Mouse (Mus musculus): ENCODE measurements around the gene Sec14l1. TPM values are rescaled to one million over a fixed set of nuclear protein-coding genes. Genes with fewer than 3 reads are reported as not detected.

Gene Sec14l1
- total and polyA plus RNA-seq, 3 experiments: 42.0 to 55.9 TPM; not detected in 1

GRCm38 (mm10) chr11:117145451-117146117 is 30.6 kb downstream of the Sec14l1 start (continued):
- no peak for TF ChIP-seq KAT2A (conservative IDR thresholded peaks at IDR 0.05; ENCODE audit: low read depth, low read length)

DNA sequence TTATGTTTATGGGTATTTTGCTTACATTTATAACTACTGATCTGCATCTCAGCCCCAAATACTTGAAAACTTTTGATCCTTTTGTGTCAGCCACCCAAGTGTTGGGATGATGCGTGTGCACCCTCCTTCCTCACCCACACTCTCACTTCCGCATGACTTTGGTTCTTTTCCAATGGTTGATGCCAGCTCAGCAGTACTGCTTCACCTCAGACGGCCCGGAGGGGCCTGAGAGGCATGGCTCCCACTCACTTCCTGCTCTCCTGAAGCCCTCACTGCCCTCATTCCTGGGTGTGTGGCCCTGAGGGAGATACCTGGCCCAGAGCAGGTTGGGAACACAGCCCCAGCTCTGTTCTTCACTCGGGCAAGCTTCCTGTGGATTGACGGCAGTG is 31.1 kb downstream of the Sec14l1 start:
- H3K9ac ChIP-seq (ENCODE audit: control insufficient read depth, low read depth, low read length, poor library complexity, severe bottlenecking): no peak overlapping the region
- H3K4me1 ChIP-seq (ENCODE audit: control insufficient read depth in 1 of 2, insufficient read depth in 2 of 2, low read length in 2 of 2): peaks cover 10 to 11% of the 10 kb centered on the region in 2 experiments
- no peaks in the 10 kb centered on the region for H3K9me3 ChIP-seq (replicated peaks; ENCODE audit: insufficient read depth, low read length)
- peaks cover 11 to 12% of the 10 kb centered on the region in 2 experiments for H3K36me3 ChIP-seq (ENCODE audit: control insufficient read depth in 1 of 2, insufficient read depth in 2 of 2, low read length in 2 of 2)
- TF ChIP-seq MYC (IDR thresholded peaks at IDR 0.05; ENCODE audit: low read depth, low read length): no peak
- TF ChIP-seq MXI1 (IDR thresholded peaks at IDR 0.05; ENCODE audit: low read depth, low read length): no peak
- no peak for TF ChIP-seq GABPA (IDR thresholded peaks at IDR 0.05; ENCODE audit: low read depth, low read length)
- no peak for TF ChIP-seq RAD21 (IDR thresholded peaks at IDR 0.05; ENCODE audit: low read depth, low read length)
- TF ChIP-seq POLR2AphosphoS5 (IDR thresholded peaks at IDR 0.05; ENCODE audit: borderline replicate concordance, low read depth, low read length): no peak
- TF ChIP-seq ZNF384 (IDR thresholded peaks at IDR 0.05; ENCODE audit: low read depth, low read length): no peak
- TF ChIP-seq NRF1 (IDR thresholded peaks at IDR 0.05; ENCODE audit: insufficient read depth, low read depth, low read length, poor library complexity, severe bottlenecking): no peak
- TF ChIP-seq SMC3 (IDR thresholded peaks at IDR 0.05; ENCODE audit: low read depth, low read length): no peak
- TF ChIP-seq CHD2 (IDR thresholded peaks at IDR 0.05; ENCODE audit: low read length): no peak
- no peak for TF ChIP-seq ZC3H11A (IDR thresholded peaks at IDR 0.05; ENCODE audit: low read depth, low read length)
- TF ChIP-seq MAZ (IDR thresholded peaks at IDR 0.05; ENCODE audit: low read depth, low read length): no peak
- TF ChIP-seq TCF12 (IDR thresholded peaks at IDR 0.05; ENCODE audit: low read depth, low read length): no peak
- TF ChIP-seq ELF1 (IDR thresholded peaks at IDR 0.05; ENCODE audit: low read depth, low read length): no peak
- no peak for TF ChIP-seq TBP (IDR thresholded peaks at IDR 0.05; ENCODE audit: low read depth, low read length)
- no peak for TF ChIP-seq POLR2A (IDR thresholded peaks at IDR 0.05; ENCODE audit: control insufficient read depth in 1 of 2, insufficient read depth in 1 of 2, low read depth in 1 of 2, low read length in 2 of 2, poor library complexity in 1 of 2)
- no peak for TF ChIP-seq UBTF (IDR thresholded peaks at IDR 0.05; ENCODE audit: borderline replicate concordance, insufficient read depth, low read depth, low read length)
- TF ChIP-seq ZKSCAN1 (IDR thresholded peaks at IDR 0.05; ENCODE audit: low read depth, low read length): no peak
- DNase-seq (ENCODE audit: low read depth, low spot score): no peak
- H3K79me2 ChIP-seq (ENCODE audit: control insufficient read depth, insufficient read depth, low read length, poor library complexity): no peaks in the 10 kb centered on the region
- H3K27ac ChIP-seq (ENCODE audit: control insufficient read depth, low read depth, low read length): no peak overlapping the region
- no peak overlapping the region for H3K4me3 ChIP-seq (ENCODE audit: control insufficient read depth in 1 of 2, insufficient read depth in 1 of 2, low read depth in 2 of 2, low read length in 2 of 2)
- H3K27me3 ChIP-seq (ENCODE audit: control insufficient read depth in 1 of 2, insufficient read depth in 2 of 2, low read length in 2 of 2): no peaks in the 10 kb centered on the region

All from MEL (cell line).